Mouse (Mus musculus) stomach, embryonic 16.5 days (tissue): ENCODE results near the gene Grip1. TPM values are rescaled to one million over a fixed set of nuclear protein-coding genes. Genes with fewer than 3 reads are reported as not detected.

Experiments used
- ATAC-seq: fragments of 200-750 bp; cut with Nextera tagmentation; 2 replicates; pipeline ENCODE4 v1.8.0; 2017; ENCODE audit warnings: moderate number of reproducible peaks, moderate TSS enrichment; ENCODE audit not compliant: insufficient read depth, low FRiP score
- H3K27ac ChIP-seq: fragments of 300-500 bp; sonication (generic); 2 replicates; pipeline ENCODE4 v1.5.1; 2014; ENCODE audit warnings: low read length
- H3K27me3 ChIP-seq: fragments of 300-500 bp; sonication (generic); 2 replicates; pipeline ENCODE4 v1.6.1; 2014; ENCODE audit warnings: low read length, control low read depth, mixed read lengths; ENCODE audit not compliant: control insufficient read depth, insufficient read depth
- H3K36me3 ChIP-seq: fragments of 300-500 bp; sonication (generic); 2 replicates; pipeline ENCODE4 v1.6.1; 2014; ENCODE audit warnings: low read length; ENCODE audit not compliant: control insufficient read depth, insufficient read depth
- H3K4me1 ChIP-seq: fragments of 300-500 bp; sonication (generic); 2 replicates; pipeline ENCODE4 v1.6.1; 2014; ENCODE audit warnings: low read length, control low read depth, mixed read lengths; ENCODE audit not compliant: control insufficient read depth, insufficient read depth
- H3K4me2 ChIP-seq: fragments of 300-500 bp; sonication (generic); 2 replicates; pipeline ENCODE4 v1.6.1; 2014; ENCODE audit warnings: low read depth, low read length, mixed read lengths
- H3K4me3 ChIP-seq: fragments of 300-500 bp; sonication (generic); replicated peaks from 2 replicates; pipeline ENCODE4 v1.5.1; 2014; ENCODE audit warnings: mild to moderate bottlenecking, low read length
- H3K9ac ChIP-seq: fragments of 300-500 bp; sonication (generic); 2 replicates; pipeline ENCODE4 v1.6.1; 2014; ENCODE audit warnings: low read length
- H3K9me3 ChIP-seq: fragments of 300-500 bp; sonication (generic); replicated peaks from 2 replicates; pipeline ENCODE4 v1.6.1; 2016; ENCODE audit warnings: low read length, control low read depth; ENCODE audit not compliant: control insufficient read depth
- WGBS: fragments of 180-500 bp; shearing (Covaris S2); extraction: QIAGEN DNeasy Blood & Tissue Kit; methylation state at CpG from one replicate; pipeline ENCODE4 v1.1.7; 2014; 5-methylcytosine and 5-hydroxymethylcytosine counted together
- polyA plus RNA-seq: library from polyadenylated mRNA; unstranded; fragments of >200 nt; fragmentation: Nextera tagmentation; extraction: Ambion mirVana; gene quantifications from 2 replicates; pipeline ENCODE4 v1.2.1, GENCODE M21; 2015

The Grip1 gene
- polyA plus RNA-seq, 1 experiment from 2014 or later: 1.8 TPM

DNA sequence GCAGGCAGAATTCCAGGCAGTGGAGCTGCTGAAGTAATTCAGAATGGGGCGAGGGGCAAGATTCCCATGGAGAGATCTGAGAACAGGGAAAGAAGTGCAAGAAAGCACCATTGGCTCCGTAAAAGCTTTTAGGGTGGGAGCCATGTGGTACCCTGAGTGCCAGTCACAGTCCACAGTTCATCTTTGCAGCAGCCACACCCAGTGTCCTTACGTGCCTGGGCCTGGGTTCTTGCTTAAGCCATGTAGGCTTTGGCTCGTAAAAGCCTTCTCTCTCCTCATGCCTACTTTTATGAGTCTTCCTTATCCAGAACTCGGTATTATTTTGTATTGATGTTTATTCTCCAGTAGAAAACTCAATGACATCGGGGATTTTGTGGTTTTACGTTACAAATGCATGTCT lies 550.5 kb downstream of the Grip1 start:
- H3K9me3 ChIP-seq: no peaks in the 10 kb centered on the region
- no peak overlapping the region for H3K4me3 ChIP-seq
- H3K36me3 ChIP-seq: no peaks in the 10 kb centered on the region
- H3K4me1 ChIP-seq: no peaks in the 10 kb centered on the region
- no peaks in the 10 kb centered on the region for H3K27me3 ChIP-seq
- 86% methylated on average over 7 of the region's 7 CpGs for WGBS
- no peak for ATAC-seq
- no peak overlapping the region for H3K9ac ChIP-seq
- no peak overlapping the region for H3K4me2 ChIP-seq
- no peak overlapping the region for H3K27ac ChIP-seq

DNA sequence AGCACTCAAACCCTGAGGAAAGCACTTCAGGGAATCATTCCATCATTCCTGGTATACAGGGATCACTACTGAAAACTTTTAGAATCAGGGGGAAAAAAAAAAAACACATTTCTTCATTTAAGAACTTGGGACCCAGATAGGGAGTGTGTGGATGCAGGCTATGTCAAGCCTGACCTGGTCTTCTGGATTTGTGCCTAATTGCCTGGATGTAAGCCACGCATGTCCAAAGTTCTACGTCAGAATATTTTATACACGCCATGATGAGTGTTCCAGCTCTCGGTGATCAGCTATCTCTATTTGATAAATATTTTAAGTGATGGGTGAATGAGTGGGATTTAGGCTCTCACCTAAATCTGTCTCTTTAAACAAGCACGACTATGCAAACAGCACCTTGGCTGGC lies 552.0 kb downstream of the Grip1 start:
- H3K36me3 ChIP-seq: no peaks in the 10 kb centered on the region
- no peaks in the 10 kb centered on the region for H3K27me3 ChIP-seq
- no peak overlapping the region for H3K27ac ChIP-seq
- no peak overlapping the region for H3K4me3 ChIP-seq
- 52% methylated on average over 5 of the region's 5 CpGs for WGBS
- H3K9me3 ChIP-seq: peaks cover 4% of the 10 kb centered on the region; the same call in 1 of the 2 replicates
- no peak for ATAC-seq
- H3K4me2 ChIP-seq: no peak overlapping the region
- H3K9ac ChIP-seq: no peak overlapping the region
- H3K4me1 ChIP-seq: no peaks in the 10 kb centered on the region

DNA sequence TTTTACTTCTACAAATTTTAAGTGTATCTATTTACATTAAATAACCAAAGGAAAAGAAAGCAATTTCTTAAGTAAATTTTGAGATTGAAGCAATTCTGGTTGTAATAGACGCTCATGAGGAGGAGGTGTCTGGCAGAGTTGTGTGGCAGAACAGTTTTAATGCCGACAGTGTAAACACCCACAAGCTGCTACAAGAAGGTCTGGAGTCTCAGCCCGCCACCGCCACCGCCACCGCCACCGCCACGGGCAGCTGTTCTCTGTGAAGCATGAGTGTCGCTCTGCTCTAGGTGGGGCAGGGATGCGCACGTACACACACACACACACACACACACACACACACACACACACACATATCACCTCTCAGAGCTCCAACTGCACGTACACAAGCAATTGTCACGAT lies 558.7 kb downstream of the Grip1 start:
- no peak overlapping the region for H3K27ac ChIP-seq
- 90% methylated on average over 13 of the region's 13 CpGs for WGBS
- no peak overlapping the region for H3K4me2 ChIP-seq
- H3K27me3 ChIP-seq: no peaks in the 10 kb centered on the region
- ATAC-seq: no peak
- H3K4me3 ChIP-seq: no peak overlapping the region
- no peak overlapping the region for H3K9ac ChIP-seq
- H3K4me1 ChIP-seq: 0 out of 2 replicates have a peak, but pooled peaks cover 3% of the 10 kb centered on the region
- H3K9me3 ChIP-seq: peaks cover 4% of the 10 kb centered on the region; the same call in 1 of the 2 replicates
- H3K36me3 ChIP-seq: no peaks in the 10 kb centered on the region

DNA sequence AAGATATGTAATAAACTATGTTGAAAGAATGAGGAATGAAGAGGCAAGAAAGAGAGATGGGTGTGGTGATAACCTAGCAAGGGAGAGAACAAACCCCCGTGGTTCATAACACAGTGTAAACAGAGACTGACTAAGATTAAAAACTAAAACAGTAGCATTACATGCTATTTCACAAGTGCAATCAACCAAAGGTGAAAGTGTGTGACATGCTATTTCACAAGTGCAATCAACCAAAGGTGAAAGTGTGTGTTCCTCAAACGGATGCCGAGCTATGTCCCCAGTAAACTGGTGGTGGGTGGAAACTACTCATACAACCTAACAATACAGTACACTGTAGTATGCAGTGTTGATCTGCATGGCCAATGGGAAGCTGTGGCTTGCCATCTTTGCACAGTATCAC lies 561.5 kb downstream of the Grip1 start:
- 57% methylated on average over 3 of the region's 3 CpGs for WGBS
- 0 out of 2 replicates have a peak, but pooled peaks cover 3% of the 10 kb centered on the region for H3K4me1 ChIP-seq
- H3K4me3 ChIP-seq: no peak overlapping the region
- no peak overlapping the region for H3K27ac ChIP-seq
- no peaks in the 10 kb centered on the region for H3K9me3 ChIP-seq
- ATAC-seq: no peak
- no peaks in the 10 kb centered on the region for H3K36me3 ChIP-seq
- no peak overlapping the region for H3K4me2 ChIP-seq
- H3K9ac ChIP-seq: no peak overlapping the region
- no peaks in the 10 kb centered on the region for H3K27me3 ChIP-seq

DNA sequence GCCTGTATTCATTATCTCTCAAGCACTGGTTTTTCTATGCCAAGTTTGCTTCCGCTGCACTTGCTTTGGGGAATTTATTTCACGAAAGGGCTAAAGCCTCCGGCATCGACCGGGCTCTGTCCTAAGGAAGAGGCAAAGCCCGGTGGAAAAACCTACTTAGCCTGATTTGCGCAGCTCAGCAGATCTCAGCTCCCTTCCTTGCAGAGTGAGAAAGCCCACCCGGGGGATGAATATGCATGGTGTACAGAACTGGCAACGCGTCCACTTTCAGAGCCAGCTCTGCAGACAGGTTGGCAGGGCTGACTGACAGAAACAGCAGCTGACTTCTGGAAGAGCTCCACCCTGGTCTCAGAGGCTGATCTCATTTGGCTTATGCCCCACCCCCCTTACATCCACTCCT lies 572.8 kb downstream of the Grip1 start:
- WGBS: 82% methylated on average over 10 of the region's 10 CpGs
- ATAC-seq: no peak
- no peaks in the 10 kb centered on the region for H3K9me3 ChIP-seq
- H3K27me3 ChIP-seq: no peaks in the 10 kb centered on the region
- H3K4me1 ChIP-seq: no peaks in the 10 kb centered on the region
- no peak overlapping the region for H3K9ac ChIP-seq
- no peaks in the 10 kb centered on the region for H3K36me3 ChIP-seq
- no peak overlapping the region for H3K27ac ChIP-seq
- no peak overlapping the region for H3K4me3 ChIP-seq
- no peak overlapping the region for H3K4me2 ChIP-seq

DNA sequence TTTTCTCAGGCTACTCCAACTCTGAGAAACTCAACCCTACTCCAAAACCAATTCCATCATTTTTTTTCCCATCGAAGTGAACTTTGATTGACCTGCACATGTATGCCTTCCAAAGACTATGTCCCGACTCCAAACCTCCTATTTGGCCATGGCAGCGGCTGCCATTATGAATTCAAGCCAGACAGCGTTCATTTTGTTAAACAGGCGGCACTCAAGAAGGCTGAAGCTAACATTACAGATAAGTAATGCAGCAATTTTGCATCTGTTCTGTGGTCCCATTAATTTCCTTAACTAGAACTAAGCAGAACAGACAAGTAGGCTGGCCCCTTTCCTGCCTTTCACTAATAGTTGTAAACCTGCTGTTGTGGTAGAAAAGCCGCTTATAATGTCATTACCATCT lies 577.3 kb downstream of the Grip1 start:
- Histone ChIP-seq H3K9me3 (no peaks in the 10 kb centered on the region), H3K36me3 (no peaks in the 10 kb centered on the region), H3K9ac (no peak overlapping the region), H3K27ac (no peak overlapping the region), H3K27me3 (no peaks in the 10 kb centered on the region), H3K4me1 (no peaks in the 10 kb centered on the region), H3K4me2 (no peak overlapping the region), H3K4me3 (no peak overlapping the region)
- ATAC-seq: no peak
- WGBS: 82% methylated on average over 6 of the region's 6 CpGs

DNA sequence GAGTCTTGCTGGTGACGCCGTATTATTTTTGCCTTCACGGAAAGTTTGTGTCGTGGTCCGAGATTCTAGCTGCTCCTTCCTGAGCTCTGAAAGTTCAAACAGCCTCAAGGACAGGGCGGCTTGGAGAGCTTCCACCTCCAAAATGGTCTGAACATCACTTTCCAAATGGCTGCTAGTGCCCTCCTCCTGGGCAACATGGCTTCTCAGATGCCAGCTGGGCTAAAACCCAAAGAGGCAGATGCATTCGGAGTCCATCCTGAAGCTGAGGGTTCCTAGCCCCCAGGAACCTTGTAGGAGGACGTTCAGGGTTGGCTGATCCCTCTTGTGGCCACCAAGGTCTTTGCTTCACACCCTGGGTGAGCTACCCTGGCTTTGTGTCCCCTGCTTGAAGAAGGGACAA lies 577.7 kb downstream of the Grip1 start:
- H3K9me3 ChIP-seq: no peaks in the 10 kb centered on the region
- H3K27ac ChIP-seq: no peak overlapping the region
- H3K4me2 ChIP-seq: no peak overlapping the region
- H3K36me3 ChIP-seq: no peaks in the 10 kb centered on the region
- 91% methylated on average over 8 of the region's 8 CpGs for WGBS
- no peaks in the 10 kb centered on the region for H3K4me1 ChIP-seq
- no peak overlapping the region for H3K9ac ChIP-seq
- no peak for ATAC-seq
- H3K4me3 ChIP-seq: no peak overlapping the region
- H3K27me3 ChIP-seq: no peaks in the 10 kb centered on the region

DNA sequence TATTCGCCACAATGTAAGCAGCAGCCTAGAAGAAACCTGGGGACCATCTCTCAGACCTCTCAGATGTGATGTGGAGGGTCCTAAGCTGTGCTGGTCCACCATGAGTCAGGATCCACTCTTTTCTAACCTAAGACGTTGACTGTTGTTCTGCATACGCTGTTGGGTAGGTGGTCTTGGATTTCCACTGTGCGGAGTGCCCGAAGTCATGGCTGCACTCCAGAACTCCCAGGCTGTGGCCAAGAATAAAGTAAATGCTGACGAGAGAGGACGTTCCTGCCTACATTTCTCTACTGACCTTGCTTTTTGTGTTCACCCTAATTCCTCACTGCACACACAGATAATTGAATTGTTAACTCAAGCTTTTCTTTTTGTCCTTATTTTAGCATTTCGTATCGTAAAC lies 580.2 kb downstream of the Grip1 start:
- Histone ChIP-seq H3K36me3 (no peaks in the 10 kb centered on the region), H3K4me2 (no peak overlapping the region), H3K27ac (no peak overlapping the region), H3K4me1 (no peaks in the 10 kb centered on the region), H3K9me3 (no peaks in the 10 kb centered on the region), H3K27me3 (no peaks in the 10 kb centered on the region), H3K9ac (no peak overlapping the region), H3K4me3 (no peak overlapping the region)
- 79% methylated on average over 9 of the region's 9 CpGs for WGBS
- no peak for ATAC-seq

DNA sequence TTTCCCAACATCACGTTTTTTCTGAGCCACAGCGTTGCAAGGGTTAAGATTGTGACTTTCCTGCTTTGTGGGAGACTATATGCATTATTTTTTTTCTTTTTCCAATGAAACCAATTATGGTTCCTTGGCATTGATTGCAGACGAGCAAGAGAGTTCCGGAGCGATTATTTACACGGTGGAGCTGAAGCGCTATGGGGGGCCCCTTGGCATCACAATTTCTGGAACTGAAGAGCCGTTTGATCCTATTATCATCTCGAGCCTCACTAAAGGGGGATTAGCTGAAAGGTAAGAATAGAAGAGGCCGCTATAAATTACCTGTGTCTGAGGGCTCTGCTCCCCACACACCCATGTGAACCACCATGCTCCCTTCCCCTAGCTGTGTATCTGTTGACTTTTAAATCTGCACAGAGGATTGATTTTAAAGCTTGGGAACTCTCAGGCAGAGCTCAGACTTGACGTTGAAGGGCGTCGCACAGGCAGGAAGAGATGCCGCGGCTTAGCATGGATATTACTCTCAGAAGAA lies 581.6 kb downstream of the Grip1 start:
- Histone ChIP-seq H3K4me1 (no peaks in the 10 kb centered on the region), H3K9ac (no peak overlapping the region), H3K4me2 (no peak overlapping the region), H3K9me3 (no peaks in the 10 kb centered on the region), H3K27me3 (no peaks in the 10 kb centered on the region), H3K27ac (no peak overlapping the region), H3K36me3 (no peaks in the 10 kb centered on the region), H3K4me3 (no peak overlapping the region)
- no peak for ATAC-seq
- WGBS: 56% methylated on average over 15 of the region's 15 CpGs

DNA sequence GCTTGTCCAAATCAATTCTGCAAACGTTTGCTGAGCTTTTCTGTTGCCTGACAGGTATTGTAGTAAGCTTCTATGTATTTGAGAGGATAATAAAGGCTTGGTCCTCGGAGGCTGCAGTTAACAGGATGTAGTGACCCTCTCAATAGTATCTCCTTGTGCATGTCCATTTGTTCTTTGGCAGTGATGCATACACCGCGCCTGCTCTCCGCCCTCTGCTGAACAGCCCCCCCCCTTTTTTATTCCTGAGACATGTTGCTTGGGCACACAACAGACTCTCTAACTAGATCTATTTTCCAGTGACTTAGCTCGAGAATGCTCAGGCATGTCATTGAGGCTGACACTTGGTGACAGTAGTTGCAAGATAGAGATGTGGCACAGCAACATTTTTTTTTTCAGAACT lies 582.2 kb downstream of the Grip1 start:
- ATAC-seq: no peak

More for the DNA sequence above, 582.2 kb downstream of the Grip1 start:
- Histone ChIP-seq H3K4me2 (no peak overlapping the region), H3K9ac (no peak overlapping the region), H3K4me3 (no peak overlapping the region), H3K9me3 (no peaks in the 10 kb centered on the region), H3K27me3 (no peaks in the 10 kb centered on the region), H3K4me1 (no peaks in the 10 kb centered on the region), H3K27ac (no peak overlapping the region), H3K36me3 (no peaks in the 10 kb centered on the region)
- WGBS: 52% methylated on average over 6 of the region's 6 CpGs
